Mouse (Mus musculus): ENCODE measurements around the gene Hoxc4. TPM values are rescaled to one million over a fixed set of nuclear protein-coding genes. Genes with fewer than 3 reads are reported as not detected.

The Hoxc4 gene
- polyA plus RNA-seq, 1 experiment from 2014 or later = not detected

DNA sequence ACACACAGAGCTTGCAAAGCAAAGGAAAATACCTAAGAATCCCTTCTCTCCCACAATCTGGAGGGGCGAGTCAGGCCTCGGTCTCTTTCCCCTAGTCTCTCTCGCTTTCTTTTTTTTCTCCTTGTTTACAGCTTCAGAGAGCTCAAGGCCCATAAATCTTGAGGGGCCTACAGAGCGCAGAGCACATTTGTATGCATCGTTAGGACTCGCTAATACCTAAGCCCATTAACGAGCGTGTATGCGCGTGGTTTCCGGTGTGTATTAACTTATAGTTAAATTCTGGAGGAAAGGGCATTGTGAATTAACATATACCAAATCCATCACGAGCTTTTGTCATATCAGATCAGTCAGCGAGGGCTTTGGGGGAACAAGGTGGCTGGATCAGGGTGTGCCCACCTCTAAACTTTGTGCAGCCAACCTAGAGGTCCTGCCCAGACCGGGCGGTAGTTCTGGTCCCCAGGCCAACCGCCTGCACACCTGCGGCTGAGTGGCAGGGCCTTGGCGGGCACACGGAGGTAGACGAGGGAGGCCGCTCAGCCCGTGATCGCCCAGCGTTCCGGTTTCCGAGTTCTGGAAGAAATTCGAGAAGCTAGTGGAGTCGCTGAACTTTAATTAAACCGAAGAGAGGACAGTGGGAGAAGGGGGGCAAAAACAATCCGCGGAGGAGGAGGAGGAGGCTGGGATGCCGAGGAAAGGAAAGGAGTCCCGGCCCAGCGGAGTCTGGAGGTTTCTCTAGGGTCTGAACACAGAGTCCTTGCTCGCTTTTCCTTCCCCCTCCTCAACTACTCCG lies 41.8 kb downstream of the Hoxc4 start:
- Histone ChIP-seq H3K36me3 (ENCODE audit: inconsistent target) (no peaks in the 10 kb centered on the region), H3K27ac (no peak overlapping the region), H3K79me2 (ENCODE audit: inconsistent target) (no peaks in the 10 kb centered on the region), H3K4me3 (ENCODE audit: inconsistent target) (no peak overlapping the region)
- WGBS (ENCODE audit: missing documents) = 6% methylated on average over 35 of the region's 36 CpGs

DNA sequence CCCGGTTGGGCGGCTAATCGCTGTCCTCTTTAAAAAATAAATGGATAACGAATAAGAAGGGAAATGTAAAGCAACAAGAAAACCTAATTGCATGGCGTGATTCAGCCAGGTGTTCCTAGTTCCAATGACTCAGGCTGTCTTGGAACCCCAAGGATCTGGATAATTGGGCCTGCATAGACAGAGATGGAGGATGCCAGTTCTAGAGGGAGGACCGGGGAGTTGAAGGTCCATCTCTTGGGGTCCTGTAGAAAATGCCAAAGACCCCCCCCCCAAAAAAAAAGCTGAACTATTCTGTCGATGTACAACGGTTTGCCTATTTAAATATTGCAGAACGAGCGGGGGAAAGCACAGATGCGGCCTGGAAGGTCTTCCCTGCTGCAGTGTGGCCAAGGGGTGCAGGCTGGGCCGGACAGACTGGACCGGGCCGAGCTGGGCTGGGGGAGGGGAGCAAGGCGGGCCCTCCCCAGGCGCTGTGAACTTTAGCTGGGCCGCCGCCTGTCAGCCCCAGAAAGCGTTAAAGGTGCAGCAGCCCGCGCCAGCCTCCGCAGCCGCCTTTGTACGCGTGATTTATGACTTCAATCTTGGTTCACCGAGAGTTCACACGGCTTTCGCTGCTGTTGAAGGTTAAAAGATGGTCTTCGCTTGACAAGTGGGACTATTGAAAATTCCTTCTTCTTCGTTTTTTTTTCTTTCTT lies 42.5 kb downstream of the Hoxc4 start:
- Histone ChIP-seq H3K4me3 (ENCODE audit: inconsistent target) (no peak overlapping the region), H3K36me3 (ENCODE audit: inconsistent target) (no peaks in the 10 kb centered on the region), H3K27ac (no peak overlapping the region), H3K79me2 (ENCODE audit: inconsistent target) (no peaks in the 10 kb centered on the region)
- 5% methylated on average over 30 of the region's 30 CpGs for WGBS (ENCODE audit: missing documents)

DNA sequence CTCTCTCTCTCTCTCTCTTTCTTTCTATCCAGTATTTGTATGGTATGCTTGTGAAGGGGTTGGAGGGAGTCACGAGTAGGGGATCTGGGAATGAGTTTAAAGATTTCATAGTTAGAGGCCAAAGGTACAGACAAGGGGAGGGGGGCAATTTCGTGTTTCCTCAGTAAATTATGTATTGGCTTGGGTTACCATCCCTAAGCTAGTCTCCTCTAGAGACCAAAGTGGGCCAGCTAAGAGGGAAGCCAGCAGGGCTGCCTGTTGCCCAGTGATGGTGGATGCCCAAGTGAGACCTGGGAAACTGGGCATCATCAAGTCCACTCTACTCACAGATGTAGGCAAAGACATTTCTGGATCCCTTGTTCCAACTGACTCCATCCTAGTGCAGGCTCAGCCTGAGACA lies 43.3 kb downstream of the Hoxc4 start:
- Histone ChIP-seq H3K27ac (no peak overlapping the region), H3K36me3 (ENCODE audit: inconsistent target) (no peaks in the 10 kb centered on the region), H3K79me2 (ENCODE audit: inconsistent target) (no peaks in the 10 kb centered on the region), H3K4me3 (ENCODE audit: inconsistent target) (no peak overlapping the region)
- WGBS (ENCODE audit: missing documents) = 22% methylated on average over 2 of the region's 2 CpGs

DNA sequence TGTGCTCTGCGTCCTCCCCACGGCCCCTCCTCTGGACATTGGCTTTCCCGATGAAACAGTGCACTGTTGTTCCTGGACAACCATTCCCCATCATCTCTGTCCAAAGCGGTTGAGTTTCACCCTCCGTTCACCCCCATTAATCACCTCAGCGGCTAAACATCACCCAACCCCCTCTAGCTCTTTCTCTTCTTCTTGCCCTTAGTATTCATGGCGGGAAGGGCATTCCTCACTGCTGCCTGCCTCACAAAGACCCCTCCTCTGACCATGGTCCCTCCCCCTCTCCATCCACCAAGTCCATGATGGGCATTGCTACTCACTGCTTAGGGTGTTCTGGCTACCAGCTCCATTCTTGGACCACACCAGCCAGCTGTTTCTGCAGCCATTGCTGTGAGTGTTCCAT lies 46.9 kb downstream of the Hoxc4 start:
- Histone ChIP-seq H3K36me3 (ENCODE audit: inconsistent target) (no peaks in the 10 kb centered on the region), H3K4me3 (ENCODE audit: inconsistent target) (no peak overlapping the region), H3K79me2 (ENCODE audit: inconsistent target) (no peaks in the 10 kb centered on the region), H3K27ac (no peak overlapping the region)
- WGBS (ENCODE audit: missing documents) = 51% methylated on average over 7 of the region's 7 CpGs

DNA sequence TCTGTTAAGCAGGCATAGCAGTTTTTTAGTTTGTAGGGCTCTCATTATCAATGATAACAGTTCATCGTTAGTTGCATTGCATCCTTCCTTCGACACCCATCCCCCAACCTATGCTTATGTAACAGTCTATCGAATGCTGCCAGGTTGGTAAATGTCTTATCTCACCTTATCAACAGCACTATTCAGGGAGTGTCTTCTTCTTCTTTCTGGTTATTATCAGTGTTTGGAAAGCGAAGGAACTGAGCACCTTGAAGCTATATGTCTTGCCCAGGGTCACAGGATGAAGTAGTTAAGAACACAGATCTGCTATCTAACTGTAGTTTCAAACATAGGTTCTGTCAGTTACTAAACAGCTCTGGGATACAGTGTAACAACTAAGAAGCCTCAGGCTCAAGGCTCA lies 49.0 kb downstream of the Hoxc4 start:
- H3K36me3 ChIP-seq (ENCODE audit: inconsistent target) = no peaks in the 10 kb centered on the region
- no peak overlapping the region for H3K27ac ChIP-seq
- WGBS (ENCODE audit: missing documents) = 84% methylated on average over 4 of the region's 4 CpGs
- H3K79me2 ChIP-seq (ENCODE audit: inconsistent target) = no peaks in the 10 kb centered on the region
- no peak overlapping the region for H3K4me3 ChIP-seq (ENCODE audit: inconsistent target)

DNA sequence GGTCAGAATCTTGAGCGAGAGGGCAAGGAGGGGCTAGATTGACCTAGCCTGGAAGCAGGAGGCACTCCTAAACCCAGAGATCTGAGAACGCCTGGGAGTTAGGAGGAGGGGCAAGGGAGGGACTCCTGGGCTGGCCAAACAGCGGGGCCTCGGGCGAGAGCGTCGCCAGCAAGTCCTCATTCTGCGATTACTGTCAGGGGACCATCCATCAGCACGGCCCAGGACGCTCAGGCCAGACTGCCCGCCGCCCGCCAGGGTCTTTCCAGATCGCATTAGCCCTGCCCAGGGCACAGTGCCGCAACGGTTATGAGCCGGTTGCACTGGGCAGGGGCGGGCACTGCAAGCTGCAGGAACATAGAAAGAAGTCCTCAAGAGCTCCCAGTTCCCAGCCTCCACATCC lies 50.4 kb downstream of the Hoxc4 start:
- WGBS (ENCODE audit: missing documents) = 5% methylated on average over 18 of the region's 18 CpGs
- Histone ChIP-seq H3K79me2 (ENCODE audit: inconsistent target) (no peaks in the 10 kb centered on the region), H3K36me3 (ENCODE audit: inconsistent target) (no peaks in the 10 kb centered on the region), H3K4me3 (ENCODE audit: inconsistent target) (no peak overlapping the region), H3K27ac (no peak overlapping the region)

DNA sequence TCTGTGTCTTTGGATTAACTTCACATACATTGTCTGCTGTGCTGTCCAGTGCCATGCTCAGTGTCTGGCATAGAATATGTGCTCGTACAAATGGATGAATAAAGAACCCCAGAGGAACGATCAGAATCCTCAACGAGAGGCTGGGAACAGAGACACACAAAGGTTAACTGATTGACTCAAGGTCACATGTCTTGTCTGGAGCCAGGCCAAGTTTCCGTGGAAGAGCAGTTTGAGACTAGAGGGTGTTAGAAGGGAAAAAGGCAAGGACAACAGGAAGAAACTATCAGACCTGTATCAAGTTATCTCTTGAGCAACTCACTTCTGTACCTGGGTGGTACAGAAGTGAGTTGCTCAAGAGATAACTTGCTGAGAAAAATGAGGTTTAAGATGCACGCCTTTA lies 52.5 kb downstream of the Hoxc4 start:
- no peak overlapping the region for H3K4me3 ChIP-seq (ENCODE audit: inconsistent target)
- no peaks in the 10 kb centered on the region for H3K79me2 ChIP-seq (ENCODE audit: inconsistent target)
- WGBS (ENCODE audit: missing documents) = 69% methylated on average over 5 of the region's 5 CpGs
- no peak overlapping the region for H3K27ac ChIP-seq
- no peaks in the 10 kb centered on the region for H3K36me3 ChIP-seq (ENCODE audit: inconsistent target)

DNA sequence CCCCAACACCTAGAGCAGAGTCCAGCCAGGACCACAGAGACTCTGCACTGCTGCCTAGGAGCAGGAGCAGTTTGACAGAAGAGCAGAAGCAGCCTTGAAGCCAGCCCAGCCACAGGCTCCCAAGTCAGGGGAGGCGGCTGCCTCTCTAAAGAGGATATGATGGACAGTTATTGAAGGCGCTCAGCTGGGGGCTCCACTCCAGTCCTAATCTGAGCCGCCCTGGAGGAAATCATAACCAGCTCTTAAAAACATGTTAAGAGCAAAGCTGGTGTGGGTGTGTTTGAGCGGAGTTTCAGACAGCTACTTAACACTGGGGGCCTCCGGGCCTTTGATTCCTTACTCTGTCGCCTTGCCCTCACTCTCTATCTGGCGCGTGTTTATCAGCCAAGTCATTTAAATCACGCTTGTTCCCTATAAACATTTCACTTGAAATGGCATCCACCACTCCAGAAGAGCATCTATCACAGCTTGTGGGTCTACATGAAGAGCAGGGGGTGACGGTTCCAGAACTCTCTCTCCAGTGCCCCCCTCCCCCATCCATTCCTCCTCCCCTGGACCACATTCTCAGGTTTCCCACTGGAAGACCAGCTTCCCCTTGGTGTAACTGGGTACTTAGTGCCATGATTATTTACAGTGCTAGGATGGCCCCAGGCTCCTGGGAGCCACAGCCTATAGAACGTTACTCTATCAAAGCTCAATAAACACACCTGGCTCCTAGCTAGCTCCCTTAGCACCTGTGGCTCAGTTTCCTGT lies 56.1 kb downstream of the Hoxc4 start:
- Histone ChIP-seq H3K4me3 (ENCODE audit: inconsistent target) (no peak overlapping the region), H3K27ac (no peak overlapping the region), H3K79me2 (ENCODE audit: inconsistent target) (no peaks in the 10 kb centered on the region), H3K36me3 (ENCODE audit: inconsistent target) (no peaks in the 10 kb centered on the region)
- WGBS (ENCODE audit: missing documents) = 70% methylated on average over 11 of the region's 11 CpGs

DNA sequence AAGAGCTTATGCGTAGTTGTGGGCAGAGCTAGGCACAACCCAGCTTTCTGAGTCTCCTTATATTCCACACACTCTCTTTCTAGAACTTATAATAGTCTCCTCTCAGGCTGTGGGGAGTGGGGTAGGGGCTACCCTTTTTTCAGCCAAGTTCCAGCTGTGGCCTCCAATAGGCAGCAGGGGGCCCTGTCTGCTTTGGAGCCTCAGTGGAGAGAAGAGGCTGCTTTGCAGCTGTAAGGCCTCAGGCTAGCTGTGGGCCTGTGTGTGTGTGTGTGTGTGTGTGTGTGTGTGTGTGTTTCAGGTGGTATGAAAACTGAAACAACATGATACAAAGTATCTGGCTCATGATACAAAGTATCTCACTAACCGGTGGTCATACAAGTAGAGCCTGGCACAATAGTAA lies 58.9 kb downstream of the Hoxc4 start:
- H3K36me3 ChIP-seq (ENCODE audit: inconsistent target) = no peaks in the 10 kb centered on the region
- H3K79me2 ChIP-seq (ENCODE audit: inconsistent target) = no peaks in the 10 kb centered on the region
- no peak overlapping the region for H3K27ac ChIP-seq
- no peak overlapping the region for H3K4me3 ChIP-seq (ENCODE audit: inconsistent target)
- 88% methylated on average over 2 of the region's 2 CpGs for WGBS (ENCODE audit: missing documents)

DNA sequence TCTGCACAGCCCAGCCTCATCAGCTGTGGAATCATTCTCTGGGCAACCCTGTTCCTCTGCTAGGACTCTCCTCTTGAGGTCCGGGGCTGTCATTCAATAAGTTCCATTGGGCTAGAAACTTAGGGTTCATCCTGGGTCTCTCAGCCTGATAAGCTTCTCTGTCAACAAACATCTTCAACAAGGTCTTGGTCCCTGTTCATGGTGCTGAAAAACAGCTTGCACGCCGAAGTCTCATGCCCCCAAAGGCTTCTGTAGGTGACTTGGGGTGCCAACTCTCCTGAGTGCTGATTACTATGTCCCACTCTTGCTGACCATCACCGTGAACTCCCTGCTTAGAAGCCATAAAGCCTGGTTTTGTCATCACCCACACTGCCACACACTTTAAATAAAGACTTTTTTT lies 63.9 kb downstream of the Hoxc4 start:
- Histone ChIP-seq H3K4me3 (ENCODE audit: inconsistent target) (no peak overlapping the region), H3K36me3 (ENCODE audit: inconsistent target) (no peaks in the 10 kb centered on the region), H3K79me2 (ENCODE audit: inconsistent target) (no peaks in the 10 kb centered on the region), H3K27ac (no peak overlapping the region)
- WGBS (ENCODE audit: missing documents) = 59% methylated on average over 4 of the region's 4 CpGs

DNA sequence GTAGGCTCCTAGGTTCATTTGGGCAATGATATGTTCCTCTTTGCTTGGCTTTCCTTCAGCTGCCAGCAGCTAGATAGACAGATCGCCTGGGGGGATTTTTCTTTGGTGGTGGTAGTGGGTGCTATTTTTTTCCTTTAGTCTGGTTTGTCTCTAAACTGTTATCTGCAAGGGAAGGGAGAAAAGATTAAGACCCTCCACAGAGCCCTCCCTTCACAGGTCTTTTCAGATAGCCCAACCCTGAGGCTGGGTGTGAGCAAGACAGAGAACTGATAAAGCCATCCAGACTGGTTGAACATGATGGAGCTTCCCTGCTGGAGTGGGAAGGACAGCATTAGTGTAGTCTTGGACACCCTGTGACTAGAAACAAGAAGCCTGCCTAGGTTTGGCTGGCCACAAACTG lies 64.9 kb downstream of the Hoxc4 start:
- Histone ChIP-seq H3K27ac (no peak overlapping the region), H3K36me3 (ENCODE audit: inconsistent target) (no peaks in the 10 kb centered on the region), H3K79me2 (ENCODE audit: inconsistent target) (no peaks in the 10 kb centered on the region), H3K4me3 (ENCODE audit: inconsistent target) (no peak overlapping the region)
- 93% methylated on average over 1 of the region's 1 CpGs for WGBS (ENCODE audit: missing documents)

DNA sequence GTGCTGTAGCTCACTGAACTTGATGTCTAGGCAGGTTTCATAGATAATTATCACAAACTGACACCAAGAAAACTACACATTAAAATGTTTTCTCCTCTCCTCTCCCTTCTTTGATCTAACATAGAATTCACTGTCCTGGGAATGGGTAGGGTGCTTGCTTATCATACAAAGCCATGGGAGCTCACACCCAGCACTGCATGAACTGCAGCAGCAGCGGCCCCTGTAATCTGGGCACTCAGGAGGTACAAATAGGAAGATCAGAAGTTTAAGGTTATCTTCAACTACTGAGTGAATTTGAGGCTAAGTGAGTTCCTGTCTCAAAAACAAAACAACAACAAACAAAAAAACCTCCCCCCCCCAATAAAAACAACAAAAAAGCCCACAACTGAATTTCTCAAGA lies 66.2 kb downstream of the Hoxc4 start:
- 100% methylated on average over 1 of the region's 1 CpGs for WGBS (ENCODE audit: missing documents)
- Histone ChIP-seq H3K4me3 (ENCODE audit: inconsistent target) (no peak overlapping the region), H3K79me2 (ENCODE audit: inconsistent target) (no peaks in the 10 kb centered on the region), H3K36me3 (ENCODE audit: inconsistent target) (no peaks in the 10 kb centered on the region), H3K27ac (no peak overlapping the region)

DNA sequence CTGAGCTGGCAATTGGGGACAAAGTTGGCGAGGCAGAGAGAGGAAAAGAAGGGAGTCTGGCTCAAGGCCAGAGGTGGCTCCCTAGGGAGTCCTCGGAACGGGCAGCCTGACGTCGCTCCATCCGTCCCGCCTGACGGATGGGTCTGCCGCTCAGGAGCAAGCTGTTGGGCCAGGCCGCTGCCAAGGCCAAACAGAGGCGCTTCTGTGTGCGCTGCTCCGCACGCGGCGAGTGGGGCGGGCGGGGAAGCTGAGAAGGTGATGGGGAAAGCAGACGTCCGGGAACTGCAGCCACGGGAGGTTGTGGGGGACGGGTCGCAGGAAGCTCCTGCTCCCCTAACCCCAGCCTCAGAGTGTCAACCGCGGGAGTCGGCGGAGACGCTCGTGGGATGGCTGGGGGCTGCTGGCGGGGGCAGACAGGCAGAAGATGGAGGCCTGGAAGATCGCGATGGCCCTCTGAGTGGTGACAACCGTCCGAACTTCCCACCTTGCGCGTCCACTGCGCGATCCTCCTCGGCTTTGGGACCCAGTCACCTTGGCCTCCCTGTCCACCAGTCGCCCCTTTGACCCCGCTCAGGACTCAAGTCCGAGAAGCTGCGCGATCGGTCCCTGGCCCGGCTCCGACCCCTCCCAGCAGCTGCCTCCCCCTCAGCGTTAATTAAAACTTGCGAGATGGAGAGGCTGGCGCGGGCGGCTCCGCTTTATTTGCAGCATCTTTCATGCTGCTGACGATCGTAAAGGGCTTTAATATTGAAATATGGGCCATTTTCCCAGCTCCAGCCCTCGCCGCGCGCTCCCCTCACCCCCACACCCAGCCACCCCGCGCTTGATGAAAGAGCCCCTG lies 67.3 kb downstream of the Hoxc4 start:
- Histone ChIP-seq H3K79me2 (ENCODE audit: inconsistent target) (no peaks in the 10 kb centered on the region), H3K4me3 (ENCODE audit: inconsistent target) (no peak overlapping the region), H3K27ac (no peak overlapping the region), H3K36me3 (ENCODE audit: inconsistent target) (no peaks in the 10 kb centered on the region)
- WGBS (ENCODE audit: missing documents) = 7% methylated on average over 60 of the region's 61 CpGs

All from macrophage (primary cell).